Mouse (Mus musculus) myocyte (in vitro differentiated cells): Measurements from ENCODE around the gene Zfp335. TPM values are rescaled to one million over a fixed set of nuclear protein-coding genes. Genes with fewer than 3 reads are reported as not detected.

Experiments
- H3K27me3 ChIP-seq: one replicate; pipeline ENCODE4 v1.6.1; 2011; ENCODE audit not compliant: control insufficient read depth, insufficient read depth, insufficient read length
- H3K36me3 ChIP-seq: one replicate; pipeline ENCODE4 v1.6.1; 2011; ENCODE audit not compliant: control insufficient read depth, insufficient read depth
- H3K4me2 ChIP-seq: one replicate; pipeline ENCODE4 v1.6.1; 2011; ENCODE audit warnings: low read depth, control low read depth
- H3K4me3 ChIP-seq: one replicate; pipeline ENCODE4 v1.5.1; 2011; ENCODE audit warnings: mild to moderate bottlenecking, control low read depth, moderate library complexity
- H3K79me2 ChIP-seq: one replicate; pipeline ENCODE4 v1.6.1; 2011; ENCODE audit not compliant: control insufficient read depth, insufficient read depth
- H3ac ChIP-seq: one replicate; pipeline ENCODE4 v1.6.1; 2011; ENCODE audit not compliant: control insufficient read depth, insufficient read length
- CEBPB ChIP-seq: IDR thresholded peaks from 2 replicates; pipeline ENCODE4 v1.6.1; 2011; ENCODE audit warnings: mild to moderate bottlenecking, moderate library complexity; ENCODE audit not compliant: poor library complexity, insufficient read depth, severe bottlenecking
- E2F4 ChIP-seq: IDR thresholded peaks from one replicate; pipeline ENCODE4 v1.6.1; 2011; ENCODE audit warnings: mild to moderate bottlenecking, control low read depth, moderate library complexity; ENCODE audit not compliant: insufficient read depth
- MAX ChIP-seq: IDR thresholded peaks from one replicate; pipeline ENCODE4 v1.6.1; 2011; ENCODE audit warnings: low read depth, mild to moderate bottlenecking, control low read depth
- MYOD1 ChIP-seq, 3 experiments: IDR thresholded peaks; one replicate each; pipeline ENCODE4 v1.6.1; 2011; ENCODE audit warnings: control low read depth in 2 of 3, low read depth in 2 of 3, mild to moderate bottlenecking in 2 of 3, moderate library complexity in 1 of 3; ENCODE audit not compliant: insufficient read length in 2 of 3, control insufficient read depth in 1 of 3
- MYOG ChIP-seq, 3 experiments: IDR thresholded peaks; one replicate each; pipeline ENCODE4 v1.6.1; 2011; ENCODE audit warnings: control low read depth in 2 of 3, low read depth in 2 of 3, mild to moderate bottlenecking in 2 of 3; ENCODE audit not compliant: insufficient read length in 2 of 3, control insufficient read depth in 1 of 3, insufficient read depth in 1 of 3
- POLR2A ChIP-seq: IDR thresholded peaks from one replicate; pipeline ENCODE4 v1.6.1; 2011; ENCODE audit warnings: low read depth, mild to moderate bottlenecking, control low read depth, moderate library complexity; ENCODE audit not compliant: insufficient read length
- POLR2AphosphoS2 ChIP-seq: IDR thresholded peaks from one replicate; pipeline ENCODE4 v1.6.1; 2011; ENCODE audit warnings: low read depth, control low read depth; ENCODE audit not compliant: insufficient read length
- REST ChIP-seq: IDR thresholded peaks from one replicate; pipeline ENCODE4 v1.6.1; 2011; ENCODE audit warnings: mild to moderate bottlenecking, control low read depth, moderate library complexity; ENCODE audit not compliant: insufficient read depth, insufficient read length
- SRF ChIP-seq: IDR thresholded peaks from one replicate; pipeline ENCODE4 v1.6.1; 2011; ENCODE audit warnings: low read depth; ENCODE audit not compliant: control insufficient read depth, insufficient read length
- TCF12 ChIP-seq: IDR thresholded peaks from one replicate; pipeline ENCODE4 v1.6.1; 2011; ENCODE audit warnings: mild to moderate bottlenecking, control low read depth; ENCODE audit not compliant: poor library complexity, insufficient read depth, severe bottlenecking
- TCF3 ChIP-seq: IDR thresholded peaks from one replicate; pipeline ENCODE4 v1.6.1; 2011; ENCODE audit warnings: low read depth, control low read depth; ENCODE audit not compliant: insufficient read length
- USF1 ChIP-seq: IDR thresholded peaks from one replicate; pipeline ENCODE4 v1.6.1; 2011; ENCODE audit warnings: low read depth, mild to moderate bottlenecking, control low read depth, moderate library complexity
- polyA plus RNA-seq: library from polyadenylated mRNA; unstranded; fragments of >200 nt; fragmentation: generic; extraction: Trizol; gene quantifications from one replicate; pipeline ENCODE4 v1.2.1, GENCODE M21; 2012; ENCODE audit warnings: missing spikeins

Gene Zfp335
- polyA plus RNA-seq, 1 experiment = 11.1 TPM

DNA sequence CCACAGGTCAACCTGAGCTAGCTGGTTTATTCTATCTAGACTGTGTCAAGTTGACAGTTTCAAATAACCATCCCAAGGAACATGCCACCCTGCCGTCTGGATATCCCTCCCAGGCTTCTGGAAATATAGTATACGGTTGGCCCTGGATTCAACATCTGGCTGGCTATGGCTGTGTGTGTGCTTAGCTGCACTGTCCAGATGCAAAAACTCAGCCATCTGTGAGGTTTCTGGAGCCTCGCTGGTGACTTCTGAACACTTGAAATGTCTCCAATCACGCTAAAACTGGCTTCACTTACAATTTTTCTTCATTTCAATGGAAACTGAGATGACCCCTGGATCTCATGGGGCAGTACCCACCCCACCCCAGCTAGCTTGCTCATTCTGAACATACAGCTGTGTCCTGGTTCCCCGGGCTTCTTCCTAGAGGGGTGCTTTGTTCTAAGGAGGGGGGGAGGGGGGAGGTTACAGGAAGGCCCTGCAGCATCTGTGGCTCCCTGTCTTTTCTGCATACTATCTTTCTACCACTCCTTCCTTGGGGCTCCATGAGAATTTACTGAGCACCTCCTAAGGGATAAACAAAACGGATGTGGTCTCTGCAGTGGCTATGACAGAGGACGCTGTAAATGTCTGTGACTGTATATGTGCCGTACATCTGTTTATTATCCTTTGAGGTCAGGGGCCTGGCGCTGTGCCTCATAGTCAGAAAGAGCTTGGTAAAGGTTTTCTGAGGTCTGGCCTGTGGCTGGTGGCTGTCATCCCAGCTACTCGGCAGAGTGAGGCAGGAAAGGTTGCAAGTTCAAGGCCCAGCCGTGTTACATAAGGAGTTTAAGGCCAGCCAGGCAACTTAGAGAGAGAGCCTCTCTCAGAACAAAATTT lies 19.4 kb upstream of the Zfp335 start:
- Histone ChIP-seq H3K27me3 (no peaks in the 10 kb centered on the region), H3ac (no peak overlapping the region), H3K4me2 (no peak overlapping the region), H3K4me3 (no peak overlapping the region), H3K79me2 (no peaks in the 10 kb centered on the region), H3K36me3 (no peaks in the 10 kb centered on the region)
- TF ChIP-seq MYOD1 (IDR thresholded peaks at IDR 0.05; ENCODE audit: control insufficient read depth in 1 of 3, insufficient read length in 2 of 3, low read depth in 2 of 3) (no peak), POLR2AphosphoS2 (no peak), MAX (no peak), MYOG (IDR thresholded peaks at IDR 0.05; ENCODE audit: control insufficient read depth in 1 of 3, insufficient read depth in 1 of 3, insufficient read length in 2 of 3, low read depth in 2 of 3) (no peak), REST (no peak), TCF12 (no peak), USF1 (no peak), CEBPB (no peak), POLR2A (no peak), E2F4 (no peak), TCF3 (no peak), SRF (no peak)

DNA sequence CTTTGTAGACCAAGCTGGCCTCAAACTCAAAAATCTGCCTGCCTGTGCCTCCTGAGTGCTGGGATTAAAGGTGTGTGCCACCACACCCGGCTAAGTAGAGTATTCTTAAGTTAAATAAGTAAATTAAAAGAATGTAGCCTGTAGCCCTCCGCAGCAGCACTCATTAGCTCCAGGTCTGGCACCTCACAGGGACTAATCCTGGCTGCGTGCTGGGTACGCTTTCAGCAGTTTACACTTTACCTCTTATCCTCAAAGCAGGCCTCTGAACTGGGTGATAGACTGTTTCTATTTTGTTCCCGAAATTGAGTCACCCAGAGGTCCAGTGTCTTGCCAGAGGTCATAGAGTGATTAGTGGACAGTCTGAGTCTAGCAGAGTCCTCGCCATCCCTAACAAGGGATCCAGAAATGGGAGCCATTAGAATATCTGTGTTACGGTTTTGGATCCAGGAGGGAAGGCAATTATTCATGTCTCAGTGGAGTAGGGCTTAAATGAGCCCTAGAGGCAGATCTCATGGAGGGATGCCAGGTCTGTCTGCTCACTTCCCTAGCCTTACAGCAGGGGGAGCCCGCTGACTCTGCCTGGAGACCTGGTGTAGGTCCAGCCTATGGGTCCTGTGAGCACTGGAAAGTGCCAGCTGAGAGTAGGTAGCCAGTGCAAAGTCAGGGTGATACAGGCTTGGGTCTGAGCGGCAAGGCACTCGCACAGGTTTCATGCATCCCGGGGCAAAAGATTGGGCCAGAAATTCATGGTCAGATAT lies 12.7 kb upstream of the Zfp335 start:
- no peak for TF ChIP-seq CEBPB
- TF ChIP-seq TCF3 = no peak
- no peak for TF ChIP-seq MAX
- no peak for TF ChIP-seq REST
- no peak for TF ChIP-seq E2F4
- TF ChIP-seq TCF12 = no peak
- no peak for TF ChIP-seq SRF
- no peak for TF ChIP-seq MYOG (IDR thresholded peaks at IDR 0.05; ENCODE audit: control insufficient read depth in 1 of 3, insufficient read depth in 1 of 3, insufficient read length in 2 of 3, low read depth in 2 of 3)
- no peak for TF ChIP-seq POLR2A
- TF ChIP-seq MYOD1 (IDR thresholded peaks at IDR 0.05; ENCODE audit: control insufficient read depth in 1 of 3, insufficient read length in 2 of 3, low read depth in 2 of 3) = no peak
- TF ChIP-seq USF1 = no peak
- TF ChIP-seq POLR2AphosphoS2 = no peak
- no peaks in the 10 kb centered on the region for H3K27me3 ChIP-seq
- H3K4me3 ChIP-seq = no peak overlapping the region
- H3ac ChIP-seq = no peak overlapping the region
- H3K79me2 ChIP-seq = no peaks in the 10 kb centered on the region
- H3K36me3 ChIP-seq = no peaks in the 10 kb centered on the region
- no peak overlapping the region for H3K4me2 ChIP-seq

DNA sequence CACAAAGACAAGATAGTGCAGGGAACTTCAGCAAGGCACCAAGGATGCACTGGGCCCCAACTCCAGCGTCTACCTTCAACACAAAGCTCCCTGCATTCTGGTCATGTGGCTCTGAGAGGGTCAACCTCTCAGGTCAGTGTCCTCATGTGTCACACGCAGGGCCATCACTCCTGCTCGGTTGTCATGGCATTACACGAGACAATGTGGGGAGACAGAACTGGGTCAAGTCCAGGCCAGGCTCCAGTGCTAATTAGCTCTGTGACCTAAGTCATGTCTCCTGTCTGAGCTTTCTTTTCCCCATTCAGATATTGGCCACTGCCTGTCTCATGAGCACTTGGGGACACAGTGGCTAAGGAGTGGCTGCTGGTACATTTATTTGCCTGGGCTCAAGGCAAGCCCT lies 11.7 kb upstream of the Zfp335 start:
- TF ChIP-seq POLR2AphosphoS2 (no peak), CEBPB (no peak), TCF3 (no peak), POLR2A (no peak), MYOD1 (IDR thresholded peaks at IDR 0.05; ENCODE audit: control insufficient read depth in 1 of 3, insufficient read length in 2 of 3, low read depth in 2 of 3) (no peak), REST (no peak), SRF (no peak), TCF12 (no peak), MYOG (IDR thresholded peaks at IDR 0.05; ENCODE audit: control insufficient read depth in 1 of 3, insufficient read depth in 1 of 3, insufficient read length in 2 of 3, low read depth in 2 of 3) (no peak)
- Histone ChIP-seq H3K27me3 (no peaks in the 10 kb centered on the region), H3K36me3 (no peaks in the 10 kb centered on the region), H3K79me2 (no peaks in the 10 kb centered on the region), H3K4me2 (no peak overlapping the region), H3ac (no peak overlapping the region), H3K4me3 (no peak overlapping the region)

DNA sequence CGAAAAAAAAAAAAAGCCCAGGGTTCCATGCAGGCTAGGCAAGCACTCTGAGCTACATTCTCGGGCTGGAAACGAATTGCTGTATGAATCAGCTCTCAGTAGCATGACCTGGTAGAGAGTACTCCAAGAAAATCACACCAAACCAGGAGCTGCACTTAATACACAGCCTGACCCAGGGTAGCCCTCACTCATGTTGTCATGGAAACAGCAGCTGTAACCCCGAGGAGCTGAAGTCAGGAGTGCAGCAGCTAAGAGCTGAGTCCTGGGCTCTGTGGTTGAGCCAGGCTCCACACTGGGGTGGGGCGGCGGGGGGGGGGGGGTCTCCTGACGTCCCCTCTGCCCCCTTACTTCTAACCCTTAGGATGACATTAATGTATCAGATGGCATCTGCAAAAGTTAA lies 10.4 kb upstream of the Zfp335 start:
- H3K4me2 ChIP-seq = no peak overlapping the region
- no peaks in the 10 kb centered on the region for H3K36me3 ChIP-seq
- no peak for TF ChIP-seq E2F4
- TF ChIP-seq TCF3 = no peak
- TF ChIP-seq USF1 = no peak
- no peak for TF ChIP-seq SRF
- TF ChIP-seq REST = no peak
- no peak for TF ChIP-seq TCF12
- TF ChIP-seq MYOD1 (IDR thresholded peaks at IDR 0.05; ENCODE audit: control insufficient read depth in 1 of 3, insufficient read length in 2 of 3, low read depth in 2 of 3) = no peak
- TF ChIP-seq MAX = no peak
- TF ChIP-seq POLR2A = no peak
- no peak for TF ChIP-seq POLR2AphosphoS2
- H3K4me3 ChIP-seq = no peak overlapping the region
- H3K27me3 ChIP-seq = no peaks in the 10 kb centered on the region
- no peaks in the 10 kb centered on the region for H3K79me2 ChIP-seq
- H3ac ChIP-seq = no peak overlapping the region
